Mouse (Mus musculus): ENCODE results near the gene 4632433K11Rik.

GRCm38 (mm10) chr7:5061774-5062359, 27.9 kb downstream of the 4632433K11Rik start, which contains the start of gene U2af2:
- no peak for TF ChIP-seq CTCF (IDR thresholded peaks at IDR 0.05; ENCODE audit: extremely low read depth, insufficient read depth, low read length)
- peak; percentile 38; the same call in 1 of the 2 replicates for TF ChIP-seq POLR2A (IDR thresholded peaks at IDR 0.05; ENCODE audit: extremely low read depth, insufficient read depth, low read length)
